Mouse (Mus musculus): Measurements from ENCODE around the gene Lrrc20. TPM values are rescaled to one million over a fixed set of nuclear protein-coding genes. Genes with fewer than 3 reads are reported as not detected.
A peak's percentile ranks its signal among the peaks of the same experiment; 100 is the strongest.
"Not testable (repeated sequence)": the region's sequence is repeated elsewhere in the genome, so short reads cannot be mapped to it uniquely, and the experiment has no call there.

The Lrrc20 gene
- polyA plus RNA-seq, 1 experiment from 2014 or later, result 5.9 TPM

DNA sequence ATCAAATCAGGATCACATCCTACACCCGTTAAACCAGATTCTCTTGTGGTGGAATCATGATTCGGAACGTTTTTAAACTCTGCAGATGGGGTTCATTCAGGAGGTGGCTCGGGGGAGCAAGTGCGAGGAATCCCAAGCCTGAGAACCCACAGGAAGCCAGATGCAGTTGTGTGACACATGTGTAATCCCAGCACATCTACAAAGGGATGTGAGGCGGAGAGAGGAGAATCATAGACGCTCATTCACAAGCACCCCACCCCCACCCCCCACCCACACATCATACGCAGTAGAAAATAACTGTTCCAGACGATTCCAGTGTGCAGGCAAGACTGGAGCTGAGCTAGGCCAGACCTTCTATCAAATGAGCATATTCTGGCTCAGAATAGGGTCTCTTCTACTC is 87.9 kb downstream of the Lrrc20 start:
- H3K4me2 ChIP-seq (replicated peaks), result no peak overlapping the region
- H3K4me3 ChIP-seq (replicated peaks), result no peak overlapping the region
- H3K36me3 ChIP-seq, result no peaks in the 10 kb centered on the region
- H3K4me1 ChIP-seq (replicated peaks), result no peaks in the 10 kb centered on the region
- WGBS, result 76% methylated on average over 9 of the region's 9 CpGs
- no peak for ATAC-seq
- H3K9ac ChIP-seq, result no peak overlapping the region
- H3K27ac ChIP-seq, result no peak overlapping the region
- H3K9me3 ChIP-seq, result no peaks in the 10 kb centered on the region
- no peaks in the 10 kb centered on the region for H3K27me3 ChIP-seq (replicated peaks)

DNA sequence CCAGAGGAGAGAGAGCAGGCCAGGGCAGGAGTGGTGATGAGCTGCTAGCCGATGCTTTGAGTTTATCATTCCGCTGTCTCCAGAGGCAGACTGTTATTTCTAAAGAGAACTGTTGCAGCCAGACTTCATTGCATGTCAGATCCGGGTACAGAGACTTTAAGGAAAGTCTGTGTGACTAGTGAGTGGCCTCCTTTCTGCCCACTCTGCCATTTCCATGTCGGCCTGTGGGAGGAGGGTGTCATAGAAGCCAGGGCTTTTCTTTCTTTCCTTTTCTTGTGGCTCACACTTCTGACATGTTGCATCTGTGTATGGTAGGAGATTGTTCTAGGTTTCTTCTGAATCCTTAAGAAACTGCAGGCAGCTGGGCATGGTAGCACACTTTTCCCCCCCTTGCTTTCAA is 88.8 kb downstream of the Lrrc20 start:
- no peak overlapping the region for H3K4me3 ChIP-seq (replicated peaks)

DNA sequence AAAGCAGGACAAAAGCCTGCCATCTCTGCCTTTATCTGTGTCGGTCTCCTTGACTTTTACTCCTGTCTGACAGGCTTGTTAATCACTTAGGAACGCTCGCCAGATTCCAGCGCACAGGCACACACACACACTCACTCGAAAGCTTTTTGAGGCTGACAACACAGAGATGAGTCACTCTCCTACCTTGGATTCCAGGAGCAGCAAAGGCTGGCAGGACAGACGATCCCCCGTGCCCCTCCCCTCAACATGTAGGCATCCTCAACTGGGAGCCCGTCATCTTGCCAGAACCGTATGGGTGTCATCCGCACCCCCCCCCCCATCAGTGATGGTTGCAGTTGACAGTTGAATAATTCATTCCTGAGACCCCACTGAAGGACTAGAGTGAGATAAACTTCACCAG is 94.6 kb downstream of the Lrrc20 start:
- Histone ChIP-seq H3K4me2 (replicated peaks) (no peak overlapping the region), H3K36me3 (no peaks in the 10 kb centered on the region), H3K9ac (no peak overlapping the region), H3K9me3 (no peaks in the 10 kb centered on the region), H3K4me1 (replicated peaks) (0 out of 2 replicates have a peak, but pooled peaks cover 4% of the 10 kb centered on the region), H3K27me3 (replicated peaks) (no peaks in the 10 kb centered on the region), H3K4me3 (replicated peaks) (no peak overlapping the region), H3K27ac (no peak overlapping the region)
- WGBS, result 31% methylated on average over 10 of the region's 10 CpGs
- ATAC-seq, result peak; percentile 31; the same call in 1 of the 2 replicates

More for the DNA sequence above, 88.8 kb downstream of the Lrrc20 start:
- Histone ChIP-seq H3K4me1 (replicated peaks) (no peaks in the 10 kb centered on the region), H3K9ac (no peak overlapping the region), H3K27ac (no peak overlapping the region), H3K9me3 (no peaks in the 10 kb centered on the region), H3K36me3 (no peaks in the 10 kb centered on the region), H3K27me3 (replicated peaks) (no peaks in the 10 kb centered on the region), H3K4me2 (replicated peaks) (no peak overlapping the region)
- no peak for ATAC-seq
- WGBS, result 69% methylated on average over 4 of the region's 4 CpGs

DNA sequence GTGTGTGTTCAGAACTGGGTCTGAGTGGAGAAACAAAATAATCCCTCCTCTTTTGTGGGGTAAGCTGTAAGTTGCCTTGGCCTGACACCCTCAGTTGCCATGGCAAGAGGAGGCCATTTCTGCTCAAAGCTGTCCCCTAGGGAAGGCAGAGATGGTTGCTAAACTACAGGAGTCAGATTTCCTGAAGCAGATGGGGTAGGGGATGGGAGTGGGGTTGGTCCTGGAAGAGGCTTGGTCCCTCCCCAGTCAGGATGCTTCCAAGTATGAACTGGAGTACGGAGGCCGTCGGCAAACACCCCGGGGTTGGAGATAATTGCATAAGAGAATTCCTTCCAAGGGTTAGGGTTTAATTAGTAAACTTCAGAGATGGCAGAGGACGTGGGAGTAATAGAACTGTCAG is 96.5 kb downstream of the Lrrc20 start:
- 54% methylated on average over 5 of the region's 5 CpGs for WGBS
- no peak overlapping the region for H3K4me3 ChIP-seq (replicated peaks)
- H3K27me3 ChIP-seq (replicated peaks), result no peaks in the 10 kb centered on the region
- H3K27ac ChIP-seq, result no peak overlapping the region
- no peak overlapping the region for H3K9ac ChIP-seq
- no peak for ATAC-seq
- H3K4me1 ChIP-seq (replicated peaks), result 0 out of 2 replicates have a peak, but pooled peaks cover 4% of the 10 kb centered on the region
- H3K36me3 ChIP-seq, result no peaks in the 10 kb centered on the region
- H3K4me2 ChIP-seq (replicated peaks), result no peak overlapping the region
- H3K9me3 ChIP-seq, result no peaks in the 10 kb centered on the region

DNA sequence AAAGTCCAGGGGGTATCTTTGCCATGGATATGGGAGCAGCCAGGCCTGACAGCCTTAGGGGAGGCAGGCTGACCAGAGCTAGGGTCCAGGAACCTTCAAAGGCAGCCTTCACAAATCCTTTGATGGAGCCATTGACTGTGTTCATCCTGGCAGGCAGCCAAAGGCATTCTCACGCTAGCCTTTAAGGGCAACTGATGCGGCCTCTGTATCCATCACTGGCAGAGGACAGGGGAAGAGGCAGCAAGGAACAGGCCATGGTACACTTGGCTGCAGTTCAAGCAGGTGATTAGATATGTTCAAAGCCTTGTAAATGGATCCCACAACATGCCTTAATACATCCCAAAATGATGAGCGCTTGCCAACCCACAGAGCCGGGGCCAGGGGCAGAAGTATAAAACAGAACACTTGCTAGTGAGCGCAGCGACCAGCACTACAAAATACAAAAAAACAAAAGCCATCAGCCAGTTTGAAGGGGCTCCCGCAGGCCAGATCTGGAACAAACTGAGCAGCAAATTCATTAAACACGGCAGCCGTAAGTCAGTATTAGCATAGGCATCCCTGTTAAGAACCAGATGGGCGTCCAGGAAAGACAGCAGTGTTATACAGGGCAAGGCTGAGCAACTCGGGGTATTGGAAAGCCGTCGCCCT is 100.6 kb downstream of the Lrrc20 start:
- no peak overlapping the region for H3K9ac ChIP-seq
- 0 out of 2 replicates have a peak, but pooled peaks cover 4% of the 10 kb centered on the region for H3K4me1 ChIP-seq (replicated peaks)
- no peak overlapping the region for H3K4me2 ChIP-seq (replicated peaks)
- no peaks in the 10 kb centered on the region for H3K27me3 ChIP-seq (replicated peaks)
- no peaks in the 10 kb centered on the region for H3K36me3 ChIP-seq
- H3K4me3 ChIP-seq (replicated peaks), result no peak overlapping the region
- no peaks in the 10 kb centered on the region for H3K9me3 ChIP-seq
- H3K27ac ChIP-seq, result no peak overlapping the region
- no peak for ATAC-seq
- 62% methylated on average over 13 of the region's 13 CpGs for WGBS

DNA sequence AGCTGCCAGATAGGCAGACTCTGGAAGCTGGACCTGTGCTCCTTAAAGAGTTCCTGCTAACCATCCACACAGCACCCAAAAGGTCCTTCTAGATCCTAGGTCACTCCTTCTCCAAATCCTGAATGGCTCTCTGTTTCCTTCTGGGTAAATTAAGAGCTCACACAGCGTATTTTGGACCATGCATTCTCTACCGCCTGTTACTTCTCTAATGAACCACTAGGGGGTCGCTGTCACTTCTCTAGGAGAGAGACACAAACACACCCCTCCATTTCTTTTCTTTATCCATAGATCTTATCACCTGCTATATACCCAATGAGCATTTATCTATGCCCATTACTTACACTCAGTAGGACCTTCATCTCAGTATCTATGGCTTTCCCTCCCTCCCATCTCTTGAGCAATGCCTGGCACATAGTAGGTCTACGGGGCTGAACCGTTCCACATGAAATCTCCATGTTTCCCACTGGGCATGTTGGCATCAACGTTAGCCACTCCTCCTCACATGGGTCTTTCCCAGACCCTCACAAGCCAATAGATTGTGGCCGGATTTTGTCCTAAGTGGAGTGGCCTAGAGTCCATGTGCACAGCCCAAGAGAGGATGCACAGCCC is 111.7 kb downstream of the Lrrc20 start:
- Histone ChIP-seq H3K27ac (no peak overlapping the region), H3K4me2 (replicated peaks) (no peak overlapping the region), H3K9ac (no peak overlapping the region), H3K4me1 (replicated peaks) (no peaks in the 10 kb centered on the region), H3K27me3 (replicated peaks) (no peaks in the 10 kb centered on the region), H3K4me3 (replicated peaks) (no peak overlapping the region), H3K36me3 (no peaks in the 10 kb centered on the region), H3K9me3 (no peaks in the 10 kb centered on the region)
- WGBS, result 82% methylated on average over 7 of the region's 7 CpGs
- ATAC-seq, result no peak

DNA sequence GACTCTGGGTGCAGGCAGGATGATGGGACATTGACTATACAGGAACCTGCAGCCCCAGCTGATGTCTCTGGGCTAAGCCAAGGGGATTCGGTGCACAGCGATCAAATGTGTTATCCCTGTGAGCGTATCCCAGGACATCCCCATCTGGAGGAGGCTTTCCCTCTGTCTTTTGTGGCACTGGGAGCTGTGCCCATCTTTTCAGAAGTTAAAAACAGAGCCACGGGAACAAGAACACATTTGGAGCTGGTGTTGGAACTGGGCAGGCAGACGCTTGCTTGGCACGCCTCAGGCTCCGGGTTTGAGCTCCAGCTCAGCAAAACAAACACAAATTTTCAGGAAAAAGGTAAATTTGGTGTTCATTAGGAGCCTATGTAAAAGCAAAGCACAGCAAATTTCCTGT is 122.4 kb downstream of the Lrrc20 start:
- ATAC-seq, result no peak
- Histone ChIP-seq H3K9ac (no peak overlapping the region), H3K36me3 (no peaks in the 10 kb centered on the region), H3K27me3 (replicated peaks) (peaks cover 16% of the 10 kb centered on the region), H3K27ac (no peak overlapping the region), H3K4me3 (replicated peaks) (no peak overlapping the region), H3K4me2 (replicated peaks) (no peak overlapping the region), H3K4me1 (replicated peaks) (peaks cover 7% of the 10 kb centered on the region), H3K9me3 (no peaks in the 10 kb centered on the region)
- 64% methylated on average over 7 of the region's 7 CpGs for WGBS

DNA sequence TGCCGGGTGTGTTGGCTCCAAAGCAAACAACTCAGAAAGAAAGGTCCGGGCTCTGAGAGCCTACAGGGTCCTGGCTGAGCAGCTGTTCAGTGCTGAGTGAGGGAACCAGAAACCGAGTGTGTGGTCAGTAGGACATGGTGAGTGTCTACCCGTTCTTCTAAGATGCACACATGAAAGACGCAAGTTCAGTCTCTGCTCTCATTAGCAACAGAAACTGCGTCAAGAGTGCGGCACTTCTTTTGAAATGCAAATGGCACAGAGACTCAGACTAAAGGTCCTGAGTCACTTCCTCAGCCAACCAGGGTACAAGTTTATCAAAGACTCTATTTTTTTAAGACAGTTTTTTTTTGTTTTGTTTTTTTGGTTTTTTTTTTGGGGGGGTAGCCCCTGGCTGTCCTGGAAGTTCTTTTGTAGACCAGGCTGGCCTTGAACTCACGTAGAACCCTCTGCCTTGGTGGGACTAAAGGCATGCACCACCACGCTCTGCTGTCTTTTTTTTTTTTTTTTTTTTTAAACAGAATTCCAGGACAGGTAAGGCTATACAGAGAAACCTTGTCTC is 124.0 kb downstream of the Lrrc20 start:
- H3K4me2 ChIP-seq (replicated peaks), result no peak overlapping the region
- ATAC-seq, result no peak
- no peak overlapping the region for H3K27ac ChIP-seq
- 70% methylated on average over 9 of the region's 9 CpGs for WGBS
- H3K27me3 ChIP-seq (replicated peaks), result peaks cover 10% of the 10 kb centered on the region
- H3K9me3 ChIP-seq, result no peaks in the 10 kb centered on the region
- no peak overlapping the region for H3K9ac ChIP-seq
- H3K36me3 ChIP-seq, result no peaks in the 10 kb centered on the region
- H3K4me1 ChIP-seq (replicated peaks), result peaks cover 6% of the 10 kb centered on the region
- no peak overlapping the region for H3K4me3 ChIP-seq (replicated peaks)

DNA sequence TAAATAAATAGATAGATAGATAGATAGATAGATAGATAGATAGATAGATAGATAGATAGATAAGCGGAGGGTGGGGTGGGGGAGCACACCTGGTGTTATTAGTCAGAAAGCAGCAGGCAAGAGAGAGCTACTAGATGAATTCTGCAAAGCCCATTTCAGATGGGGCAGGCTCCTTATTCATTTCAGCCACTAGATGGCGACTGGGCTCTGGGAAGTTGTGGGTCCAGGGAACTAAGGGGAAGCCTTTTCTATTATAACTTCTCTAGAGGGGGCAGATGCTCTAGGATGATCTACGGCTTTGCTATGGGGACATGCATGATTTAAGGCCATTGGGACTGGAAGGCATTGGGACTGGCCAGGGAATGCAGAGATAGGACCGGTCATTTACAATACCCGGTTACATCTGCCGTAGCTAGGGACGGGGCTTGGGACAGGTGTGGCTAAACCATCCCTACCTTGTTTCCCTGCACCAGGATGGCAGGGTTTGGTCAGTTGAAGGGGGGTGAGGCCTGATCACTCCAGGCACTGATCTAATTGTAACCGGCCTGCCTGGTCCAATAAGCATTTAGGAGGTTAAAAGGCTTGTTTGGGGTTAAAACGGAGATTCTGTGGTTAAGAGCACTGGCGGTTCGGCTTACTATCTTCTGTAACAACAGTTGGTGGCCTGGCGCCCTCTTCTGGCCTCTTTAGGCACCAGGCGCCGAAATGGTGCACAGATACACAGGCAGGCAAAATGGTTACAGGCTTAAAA is 126.9 kb downstream of the Lrrc20 start:
- H3K27me3 ChIP-seq (replicated peaks), result no peaks in the 10 kb centered on the region
- H3K27ac ChIP-seq, result no peak overlapping the region
- ATAC-seq, result peak; percentile 71
- no peak overlapping the region for H3K4me3 ChIP-seq (replicated peaks)
- H3K36me3 ChIP-seq, result no peaks in the 10 kb centered on the region
- no peak overlapping the region for H3K9ac ChIP-seq
- H3K9me3 ChIP-seq, result no peaks in the 10 kb centered on the region
- peak overlapping the region; percentile 44 for H3K4me2 ChIP-seq (replicated peaks)
- 11% methylated on average over 14 of the region's 14 CpGs for WGBS
- H3K4me1 ChIP-seq (replicated peaks), result no peaks in the 10 kb centered on the region

DNA sequence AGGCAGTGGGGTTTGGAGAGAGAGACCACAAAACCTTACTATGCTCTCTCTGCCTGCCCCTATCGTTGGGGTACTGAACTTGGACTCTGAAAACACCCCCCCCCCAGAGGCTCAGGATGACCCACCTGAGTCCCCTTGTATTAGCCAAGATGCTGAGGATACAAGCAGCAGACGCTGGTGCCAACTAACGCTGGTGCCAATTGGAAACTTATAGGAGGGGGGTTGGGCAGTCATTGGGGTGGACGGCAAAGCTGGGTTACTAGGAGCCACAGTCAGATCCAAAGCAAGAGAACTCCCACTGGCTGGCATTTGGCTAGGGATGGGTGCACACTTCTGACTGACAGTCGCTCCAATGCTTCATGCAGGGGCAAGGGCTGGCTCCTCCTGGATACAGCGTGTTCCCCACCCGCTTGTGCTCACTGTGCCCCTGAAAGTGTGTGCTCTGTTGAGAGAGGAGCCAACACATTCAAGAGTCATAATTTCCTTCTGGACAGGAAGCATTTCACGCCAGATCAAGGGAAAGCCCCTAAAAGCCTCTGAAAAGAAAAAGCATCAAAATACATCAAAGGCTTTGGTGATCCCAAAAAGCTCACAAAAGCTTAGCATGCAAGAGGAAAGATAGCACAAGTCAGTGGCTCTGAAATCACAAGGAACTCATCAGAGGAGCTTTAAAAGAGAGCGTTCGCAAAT is 128.9 kb downstream of the Lrrc20 start:
- Histone ChIP-seq H3K4me3 (replicated peaks) (no peak overlapping the region), H3K27me3 (replicated peaks) (no peaks in the 10 kb centered on the region), H3K27ac (no peak overlapping the region), H3K4me1 (replicated peaks) (no peaks in the 10 kb centered on the region), H3K4me2 (replicated peaks) (no peak overlapping the region), H3K36me3 (no peaks in the 10 kb centered on the region), H3K9me3 (no peaks in the 10 kb centered on the region), H3K9ac (no peak overlapping the region)
- ATAC-seq, result no peak
- 77% methylated on average over 10 of the region's 10 CpGs for WGBS

DNA sequence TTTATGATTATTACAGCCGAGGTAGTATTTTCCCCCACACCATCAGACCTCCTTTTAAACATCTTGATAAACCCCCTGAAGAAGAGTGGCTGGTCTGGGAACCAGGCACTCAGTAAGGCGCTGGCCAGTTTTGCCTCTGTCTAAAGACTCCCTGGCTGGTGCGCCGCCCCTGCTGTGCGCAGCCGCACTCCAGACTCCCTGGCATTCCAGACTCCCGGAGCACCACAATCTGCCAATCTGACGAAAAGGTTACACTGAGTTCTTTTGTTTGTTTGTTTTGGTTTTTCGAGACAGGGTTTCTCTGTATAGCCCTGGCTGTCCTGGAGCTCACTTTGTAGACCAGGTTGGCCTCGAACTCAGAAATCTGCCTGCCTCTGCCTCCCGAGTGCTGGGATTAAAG is 129.8 kb downstream of the Lrrc20 start:
- 62% methylated on average over 11 of the region's 11 CpGs for WGBS
- H3K27me3 ChIP-seq (replicated peaks); H3K4me2 ChIP-seq (replicated peaks); H3K27ac ChIP-seq; H3K9me3 ChIP-seq; H3K4me3 ChIP-seq (replicated peaks); ATAC-seq; H3K4me1 ChIP-seq (replicated peaks); H3K36me3 ChIP-seq; H3K9ac ChIP-seq: not testable (repeated sequence)

DNA sequence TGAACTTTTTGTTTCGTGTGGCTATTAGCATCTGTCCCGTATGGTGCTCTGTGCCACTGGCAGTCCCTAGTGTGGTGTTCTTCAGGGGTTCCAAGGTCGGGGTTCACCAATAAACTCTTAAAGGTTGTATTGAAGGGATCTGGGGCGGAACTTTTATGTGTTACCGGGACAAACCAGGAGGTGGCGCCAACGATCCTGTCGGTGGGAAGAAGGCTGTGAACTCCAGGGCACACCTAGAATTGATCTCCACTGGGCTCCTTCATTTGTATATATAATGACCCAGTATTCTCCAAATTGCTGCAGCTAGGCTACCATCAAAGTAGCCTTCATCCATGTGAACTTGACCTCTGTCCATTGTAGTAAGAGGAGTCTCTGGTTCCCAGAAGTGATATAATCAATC is 130.2 kb downstream of the Lrrc20 start:
- Histone ChIP-seq H3K9me3 (no peaks in the 10 kb centered on the region), H3K27me3 (replicated peaks) (no peaks in the 10 kb centered on the region), H3K4me3 (replicated peaks) (no peak overlapping the region), H3K27ac (no peak overlapping the region), H3K9ac (no peak overlapping the region), H3K4me2 (replicated peaks) (no peak overlapping the region), H3K4me1 (replicated peaks) (no peaks in the 10 kb centered on the region), H3K36me3 (no peaks in the 10 kb centered on the region)
- WGBS, result 11% methylated on average over 8 of the region's 8 CpGs
- peak; percentile 59; the same call in 1 of the 2 replicates for ATAC-seq
